Mouse (Mus musculus) lung, adult 2 months (tissue): ENCODE data around the gene Rph3a.

Experiments used
- CTCF ChIP-seq: fragments of 200-500 bp; IDR thresholded peaks from 2 replicates; pipeline ENCODE4 v1.5.1; 2011; ENCODE audit warnings: mild to moderate bottlenecking, low read length, control low read depth; ENCODE audit not compliant: insufficient read depth
- POLR2A ChIP-seq: fragments of 200-500 bp; IDR thresholded peaks from 2 replicates; pipeline ENCODE4 v1.6.1; 2011; ENCODE audit warnings: low read depth, mild to moderate bottlenecking, control low read depth, low read length, borderline replicate concordance; ENCODE audit errors: extremely low read depth

GRCm38 (mm10) chr5:120999573-120999972 lies 10.3 kb downstream of the Rph3a start:
- TF ChIP-seq POLR2A = no peak
- peak; percentile 39; the same call in 1 of the 2 replicates for TF ChIP-seq CTCF
